Mouse (Mus musculus) urinary bladder, postnatal 4 days (tissue): ENCODE results near the gene Tdg.
"Not testable (repeated sequence)": the region's sequence is repeated elsewhere in the genome, so short reads cannot be mapped to it uniquely, and the experiment has no call there.

Experiments used
- DNase-seq, 2 experiments: peaks; one replicate each; pipeline ENCODE4 v3.0.0; 2021 to 2022; ENCODE audit warnings: low spot score in 2 of 2

The Tdg gene

GRCm38 (mm10) chr10:82629586-82630255 is at the start of gene Tdg:
TSS of gene Tdg (plus strand) at chr10:82629828.
- peak; percentile 90 to 92 for DNase-seq

GRCm38 (mm10) chr10:82589673-82590072 is 40.0 kb upstream of the Tdg start:
- DNase-seq = not testable (repeated sequence)

GRCm38 (mm10) chr10:82594421-82594820 is 35.2 kb upstream of the Tdg start:
- DNase-seq = not testable (repeated sequence)

- no peak for DNase-seq
These were observed 7.4 kb upstream of the Tdg start for GRCm38 (mm10) chr10:82622235-82622634.

GRCm38 (mm10) chr10:82622671-82623552 is 6.7 kb upstream of the Tdg start, which contains the start of gene 1190007I07Rik:
TSS of gene 1190007I07Rik (minus strand) at chr10:82623228.
- peak; percentile 82 to 92 for DNase-seq

GRCm38 (mm10) chr10:82623553-82623932 is 6.1 kb upstream of the Tdg start:
- DNase-seq = not testable (repeated sequence)

GRCm38 (mm10) chr10:82629111-82629585 is 480 bp upstream of the Tdg start:
- peak in 1 of 2 experiments; percentile 21 for DNase-seq

- no peak for DNase-seq
These were observed 869 bp downstream of the Tdg start for GRCm38 (mm10) chr10:82630497-82630896.

GRCm38 (mm10) chr10:82631133-82631532 is 1.5 kb downstream of the Tdg start:
- DNase-seq = no peak

- no peak for DNase-seq
These were observed 3.1 kb downstream of the Tdg start for GRCm38 (mm10) chr10:82632496-82633280.

GRCm38 (mm10) chr10:82634348-82634747 is 4.7 kb downstream of the Tdg start:
- peak in 1 of 2 experiments; percentile 51 for DNase-seq

GRCm38 (mm10) chr10:82636321-82636720 is 6.7 kb downstream of the Tdg start:
- no peak for DNase-seq

- DNase-seq = no peak
These were observed 9.5 kb downstream of the Tdg start for GRCm38 (mm10) chr10:82639032-82639698.

- no peak for DNase-seq
These were observed 11.9 kb downstream of the Tdg start for GRCm38 (mm10) chr10:82641481-82641880.

GRCm38 (mm10) chr10:82646083-82646482 is 16.5 kb downstream of the Tdg start:
- no peak for DNase-seq

- DNase-seq = no peak
These were observed 17.7 kb downstream of the Tdg start for GRCm38 (mm10) chr10:82647205-82647811.

GRCm38 (mm10) chr10:82651221-82651620 is 21.6 kb downstream of the Tdg start:
- DNase-seq = no peak

- DNase-seq = no peak
These were observed 23.0 kb downstream of the Tdg start for GRCm38 (mm10) chr10:82652625-82653024.

- DNase-seq = no peak
These were observed 25.0 kb downstream of the Tdg start for GRCm38 (mm10) chr10:82654581-82654980.

GRCm38 (mm10) chr10:82661820-82662219 is 32.2 kb downstream of the Tdg start:
- DNase-seq = no peak
